Mouse (Mus musculus): ENCODE measurements around the gene Ugt1a6a.

GRCm38 (mm10) chr1:88138145-88138544 is 3.5 kb downstream of the Ugt1a6a start:
- TF ChIP-seq POLR2A (IDR thresholded peaks at IDR 0.05; ENCODE audit: low read depth, low read length) (no peak), CTCF (IDR thresholded peaks at IDR 0.05; ENCODE audit: extremely low read depth, insufficient read length, insufficient replicate concordance, low read depth, low read length) (no peak)

All from small intestine, adult 2 months (tissue).